8 mouse cellular contexts compared by ENCODE assay signal in the genomic region with DNA sequence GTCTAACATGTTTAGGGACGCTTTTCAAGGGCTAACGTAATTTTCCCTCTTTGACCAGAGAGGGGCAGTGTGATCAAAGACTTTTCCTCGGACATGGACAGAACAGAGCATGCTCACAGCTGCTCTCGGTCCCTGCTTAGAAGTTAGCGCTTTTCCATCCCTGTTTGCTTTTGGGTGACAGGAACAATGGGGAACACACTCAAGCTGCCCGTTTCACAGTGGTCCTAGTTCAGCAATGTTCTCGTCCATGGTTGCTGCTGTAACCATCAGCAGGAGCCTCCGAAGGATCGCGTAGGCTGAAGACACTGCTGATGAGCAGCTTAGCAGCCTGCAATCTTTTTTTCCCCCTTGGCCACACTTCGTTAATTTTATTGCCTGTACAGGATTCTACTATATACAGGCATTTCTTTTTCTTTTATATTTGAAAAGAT.
DNase-seq lines count a peak whose midpoint lies in the region; ATAC-seq and TF ChIP-seq lines count a peak whose summit lies in the region.

No protein-coding gene starts in this region.

- H3K9me3 ChIP-seq in heart, embryonic 15.5 days (replicated peaks): no peaks in the 10 kb centered on the region
- H3K9me3 ChIP-seq in neural tube, embryonic 11.5 days (ENCODE audit: control insufficient read depth, low read length): no peaks in the 10 kb centered on the region

- H3K36me3 ChIP-seq in heart, embryonic 15.5 days: no peaks in the 10 kb centered on the region
- H3K36me3 ChIP-seq in liver, adult 2 months (ENCODE audit: control insufficient read depth, insufficient read depth, low read length): no peaks in the 10 kb centered on the region
- H3K36me3 ChIP-seq in neural tube, embryonic 11.5 days (ENCODE audit: control insufficient read depth, insufficient read depth, low read length): no peaks in the 10 kb centered on the region

- H3K27me3 ChIP-seq in heart, embryonic 15.5 days: no peaks in the 10 kb centered on the region
- no peaks in the 10 kb centered on the region for H3K27me3 ChIP-seq in liver, adult 2 months (ENCODE audit: control insufficient read depth, insufficient read depth, low read length)
- no peaks in the 10 kb centered on the region for H3K27me3 ChIP-seq in neural tube, embryonic 11.5 days (ENCODE audit: control insufficient read depth, insufficient read depth, low read length)

- no peak overlapping the region for H3K27ac ChIP-seq in heart, embryonic 15.5 days
- H3K27ac ChIP-seq in liver, adult 2 months (replicated peaks; ENCODE audit: insufficient read depth, low read depth, low read length): no peak overlapping the region
- no peak overlapping the region for H3K27ac ChIP-seq in neural tube, embryonic 11.5 days (ENCODE audit: low read depth, low read length)

- DNase-seq in cerebellum, adult 11-12 months: no peak
- DNase-seq in fibroblast of lung, adult 2 months (ENCODE audit: low read depth): peak; percentile 60
- DNase-seq in kidney, postnatal 14 days: peak; percentile 65
- peak; percentile 23 for DNase-seq in liver, adult 2 months (ENCODE audit: extremely low read depth, low read depth, low spot score)
- peak; percentile 77 for DNase-seq in neural tube, embryonic 11.5 days (ENCODE audit: low spot score)
- DNase-seq in yolk sac, embryonic 10.5 days (ENCODE audit: low spot score): peak; percentile 39

- WGBS in heart, embryonic 15.5 days: 8% methylated on average over 11 of the region's 11 CpGs
- WGBS in liver, adult 2 months: 11% methylated on average over 11 of the region's 11 CpGs
- 4% methylated on average over 11 of the region's 11 CpGs for whole genome bisulfite sequencing in neural tube, embryonic 11.5 days

- H3K4me1 ChIP-seq in heart, embryonic 15.5 days (replicated peaks): no peaks in the 10 kb centered on the region; the same call in 1 of the 2 replicates
- H3K4me1 ChIP-seq in liver, adult 2 months (ENCODE audit: control insufficient read depth, insufficient read depth, low read length): no peaks in the 10 kb centered on the region
- no peaks in the 10 kb centered on the region for H3K4me1 ChIP-seq in neural tube, embryonic 11.5 days (ENCODE audit: control insufficient read depth, insufficient read depth, low read length)

- H3K4me3 ChIP-seq in heart, embryonic 15.5 days: peak overlapping the region; percentile 46
- no peak overlapping the region for H3K4me3 ChIP-seq in liver, adult 2 months (ENCODE audit: insufficient read depth, low read depth, low read length)
- peak overlapping the region; percentile 35 for H3K4me3 ChIP-seq in neural tube, embryonic 11.5 days (ENCODE audit: low read depth, low read length)

- no peaks in the 10 kb centered on the region for H3K79me2 ChIP-seq in liver, adult 2 months (ENCODE audit: control insufficient read depth, insufficient read depth, low read length)

- no peak for TF ChIP-seq POLR2A in liver, adult 2 months (IDR thresholded peaks at IDR 0.05; ENCODE audit: extremely low read depth, insufficient read depth, low read length)

- peak overlapping the region; percentile 72 for H3K4me2 ChIP-seq in heart, embryonic 15.5 days
- peak overlapping the region; percentile 45 for H3K4me2 ChIP-seq in neural tube, embryonic 11.5 days (ENCODE audit: low read depth)

- TF ChIP-seq CTCF in liver, adult 2 months (IDR thresholded peaks at IDR 0.05; ENCODE audit: low read depth, low read length): peak; percentile 40

- ATAC-seq in cerebellum, adult (ENCODE audit: insufficient number of reproducible peaks, low FRiP score, low TSS enrichment): peak; percentile 81; the same call in 1 of the 2 replicates
- no peak for ATAC-seq in heart, embryonic 15.5 days (replicated peaks; ENCODE audit: insufficient number of reproducible peaks, insufficient read depth, low FRiP score, low read depth)
- ATAC-seq in neural tube, embryonic 11.5 days (ENCODE audit: insufficient read depth, low FRiP score, low TSS enrichment): peak; percentile 88

- H3K9ac ChIP-seq in heart, embryonic 15.5 days: peak overlapping the region; percentile 49; the same call in 1 of the 2 replicates
- H3K9ac ChIP-seq in liver, adult 2 months (ENCODE audit: low read depth, low read length): no peak overlapping the region
- no peak overlapping the region; the same call in 1 of the 2 replicates for H3K9ac ChIP-seq in neural tube, embryonic 11.5 days (ENCODE audit: low read length)
